Mouse (Mus musculus) cerebellum, adult 2 months (tissue): ENCODE measurements around the gene Syngap1. TPM values are rescaled to one million over a fixed set of nuclear protein-coding genes. Genes with fewer than 3 reads are reported as not detected.

Experiments
- DNase-seq, 2 experiments: peaks; one replicate each; pipeline ENCODE4 v3.0.0; 2021
- H3K27ac ChIP-seq: fragments of 200-500 bp; 2 replicates; pipeline ENCODE4 v1.5.1; 2012; ENCODE audit warnings: low read length, control low read depth, inconsistent platforms; ENCODE audit not compliant: insufficient read depth
- H3K27me3 ChIP-seq: fragments of 200-500 bp; 2 replicates; pipeline ENCODE4 v1.6.1; 2012; ENCODE audit warnings: inconsistent platforms, mild to moderate bottlenecking, low read length, moderate library complexity; ENCODE audit not compliant: control insufficient read depth, insufficient read depth
- H3K4me1 ChIP-seq: fragments of 200-500 bp; 2 replicates; pipeline ENCODE4 v1.6.1; 2011; ENCODE audit warnings: low read length; ENCODE audit not compliant: control insufficient read depth, insufficient read depth
- H3K4me3 ChIP-seq: fragments of 200-500 bp; replicated peaks from 2 replicates; pipeline ENCODE3; 2011; ENCODE audit warnings: mild to moderate bottlenecking, low read depth, low read length, control low read depth; ENCODE audit not compliant: insufficient read depth
- CTCF ChIP-seq: fragments of 200-500 bp; IDR thresholded peaks from 2 replicates; pipeline ENCODE4 v1.5.1; 2011; ENCODE audit warnings: low read depth, mild to moderate bottlenecking, control low read depth, low read length, moderate library complexity, borderline replicate concordance; ENCODE audit not compliant: insufficient read depth
- POLR2A ChIP-seq: fragments of 200-500 bp; IDR thresholded peaks from 2 replicates; pipeline ENCODE4 v1.6.1; 2011; ENCODE audit warnings: low read length, control low read depth, borderline replicate concordance; ENCODE audit not compliant: insufficient read depth
- WGBS: fragments of 180-500 bp; shearing (Covaris S2); methylation state at CpG from one replicate; pipeline ENCODE4 v1.1.7; 2018; 5-methylcytosine and 5-hydroxymethylcytosine counted together
- polyA plus RNA-seq: library from polyadenylated mRNA; depleted of rRNA; stranded (reverse); fragments of >200 nt; gene quantifications from 2 replicates; pipeline ENCODE4 v1.2.3, GENCODE M21; 2012

Syngap1 gene
- polyA plus RNA-seq, 1 experiment: 55.9 TPM

- Histone ChIP-seq H3K27ac (peak overlapping the region; percentile 51), H3K4me3 (peak overlapping the region; percentile 65), H3K27me3 (no peaks in the 10 kb centered on the region), H3K4me1 (peaks cover 25% of the 10 kb centered on the region)
- TF ChIP-seq POLR2A (peak; percentile 56; the same call in 1 of the 2 replicates), CTCF (peak; percentile 41; the same call in 1 of the 2 replicates)
- DNase-seq: peak; percentile 86 to 88
- 2% methylated on average over 26 of the region's 37 CpGs for WGBS
These were observed 5.5 kb downstream of the Syngap1 start for GRCm38 (mm10) chr17:26946567-26946966.

DNA sequence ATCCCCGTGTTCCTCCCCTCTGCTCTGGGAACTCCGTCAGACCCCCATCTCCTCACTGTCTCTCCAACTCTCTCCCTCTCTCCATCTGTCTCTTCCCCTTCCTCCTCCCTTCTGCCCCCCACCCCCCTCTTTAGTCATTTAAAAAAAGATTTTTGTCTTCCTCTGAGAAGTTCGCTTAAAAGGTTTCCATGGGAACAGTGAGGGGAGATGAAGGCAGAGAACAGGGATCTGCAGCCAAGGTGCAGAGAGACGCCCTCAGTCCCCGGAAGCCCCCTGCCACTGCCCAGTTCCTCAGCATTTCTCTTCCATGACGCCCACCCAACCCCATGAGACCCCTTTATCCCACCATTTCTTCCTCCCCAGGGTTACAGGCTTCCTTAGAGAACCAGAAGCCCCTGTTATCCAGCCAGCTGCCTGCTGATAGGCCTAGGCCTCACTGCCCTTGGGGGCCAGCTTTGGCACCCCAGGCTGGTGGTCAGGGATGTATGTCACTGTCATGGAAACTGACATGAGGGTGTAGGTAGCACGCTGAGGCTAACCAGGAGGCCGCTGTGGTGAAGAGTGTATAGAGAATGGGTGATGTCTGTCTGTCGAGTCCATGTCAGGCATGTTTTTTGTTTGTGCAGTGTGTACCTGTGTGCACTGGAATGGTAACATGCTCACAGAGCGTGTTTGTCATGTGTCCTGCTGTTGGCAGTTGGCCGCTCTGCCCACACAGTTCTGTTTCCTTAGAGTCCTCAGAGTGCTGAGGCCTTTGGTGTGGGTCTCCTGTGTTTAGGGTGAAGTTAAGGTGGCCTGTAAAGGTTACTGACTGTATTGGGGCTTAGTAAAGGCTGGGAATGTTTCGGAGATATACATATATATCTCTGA, 6.4 kb downstream of the Syngap1 start:
- TF ChIP-seq POLR2A (no peak), CTCF (no peak)
- no peak for DNase-seq
- H3K27me3 ChIP-seq: no peaks in the 10 kb centered on the region
- H3K4me3 ChIP-seq: no peak overlapping the region
- H3K4me1 ChIP-seq: peaks cover 25% of the 10 kb centered on the region
- no peak overlapping the region for H3K27ac ChIP-seq
- 39% methylated on average over 12 of the region's 12 CpGs for WGBS

- TF ChIP-seq POLR2A (no peak), CTCF (no peak)
- peaks cover 30% of the 10 kb centered on the region for H3K4me1 ChIP-seq
- no peaks in the 10 kb centered on the region for H3K27me3 ChIP-seq
- WGBS: under 1% methylated on average over 70 of the region's 87 CpGs
- peak; percentile 63 to 68 for DNase-seq
- no peak overlapping the region for H3K27ac ChIP-seq
- H3K4me3 ChIP-seq: peak overlapping the region; percentile 70
These were observed 7.4 kb downstream of the Syngap1 start for GRCm38 (mm10) chr17:26948316-26949050.

DNA sequence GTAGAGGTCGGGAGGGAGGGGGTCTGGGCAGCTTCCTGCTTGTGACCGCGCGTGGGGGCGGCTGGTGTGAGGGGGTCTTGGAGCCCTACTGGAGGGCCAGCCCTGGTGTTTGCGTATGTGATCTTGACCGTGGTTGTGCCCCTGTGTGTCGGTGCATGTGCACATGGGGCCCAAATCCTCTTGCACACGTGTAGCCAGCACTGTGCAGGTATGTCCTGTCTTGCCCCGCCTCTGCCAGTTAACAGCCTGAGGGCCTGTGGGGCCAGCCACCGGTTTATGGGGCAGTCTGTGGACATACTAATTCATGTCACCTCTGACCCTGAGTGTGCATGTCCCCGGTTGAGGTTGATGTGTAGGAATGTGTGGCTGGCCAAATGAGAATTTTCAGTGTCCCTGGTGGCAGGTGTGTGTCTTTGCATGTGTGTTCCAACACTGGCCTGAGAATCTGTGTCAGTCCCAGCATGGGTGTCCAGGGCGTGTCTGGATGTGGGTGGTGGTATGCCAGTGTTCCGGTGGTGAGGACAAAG, 8.1 kb downstream of the Syngap1 start:
- 3% methylated on average over 13 of the region's 14 CpGs for WGBS
- H3K27ac ChIP-seq: no peak overlapping the region
- TF ChIP-seq CTCF: peak; percentile 48
- TF ChIP-seq POLR2A: no peak
- peak in 1 of 2 experiments; percentile 49 for DNase-seq
- H3K27me3 ChIP-seq: no peaks in the 10 kb centered on the region
- H3K4me3 ChIP-seq: peak overlapping the region; percentile 53
- H3K4me1 ChIP-seq: peaks cover 32% of the 10 kb centered on the region

- WGBS: 49% methylated on average over 5 of the region's 5 CpGs
- DNase-seq: peak in 1 of 2 experiments; percentile 21
- no peak for TF ChIP-seq CTCF
- no peak for TF ChIP-seq POLR2A
- Histone ChIP-seq H3K27ac (no peak overlapping the region), H3K4me1 (peaks cover 32% of the 10 kb centered on the region), H3K4me3 (no peak overlapping the region), H3K27me3 (no peaks in the 10 kb centered on the region)
These were observed 8.8 kb downstream of the Syngap1 start for GRCm38 (mm10) chr17:26949866-26950265.

GRCm38 (mm10) chr17:26950560-26951288, 9.7 kb downstream of the Syngap1 start:
- H3K27ac ChIP-seq: no peak overlapping the region

DNA sequence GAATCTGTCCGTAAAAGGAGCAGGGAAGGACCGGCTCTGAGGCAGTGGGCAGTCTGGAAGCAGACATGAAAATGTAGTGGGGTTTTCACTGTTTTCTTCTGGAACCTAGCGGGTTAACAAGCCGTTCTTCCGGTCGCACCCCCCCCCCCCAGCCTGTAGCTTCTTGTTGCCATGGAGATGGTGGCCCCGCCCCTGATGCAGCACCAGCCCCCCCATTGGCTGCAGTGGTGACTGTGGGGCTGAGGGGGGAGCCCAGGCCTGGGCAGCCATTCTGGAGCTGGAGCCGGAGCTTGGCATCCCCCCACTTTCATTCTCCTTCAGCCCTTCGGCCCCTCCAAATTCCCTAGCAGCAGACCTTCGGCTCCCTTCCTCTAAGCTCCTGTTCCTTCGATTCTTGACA, 10.4 kb downstream of the Syngap1 start:
- TF ChIP-seq CTCF: no peak
- TF ChIP-seq POLR2A: no peak
- peaks cover 27% of the 10 kb centered on the region for H3K4me1 ChIP-seq
- WGBS: 20% methylated on average over 11 of the region's 11 CpGs

More at GRCm38 (mm10) chr17:26950560-26951288, 9.7 kb downstream of the Syngap1 start:
- TF ChIP-seq CTCF (no peak), POLR2A (no peak)
- H3K4me3 ChIP-seq: no peak overlapping the region
- no peaks in the 10 kb centered on the region for H3K27me3 ChIP-seq
- 51% methylated on average over 7 of the region's 7 CpGs for WGBS
- DNase-seq: no peak
- H3K4me1 ChIP-seq: peaks cover 31% of the 10 kb centered on the region

More for the DNA sequence above, 10.4 kb downstream of the Syngap1 start:
- Histone ChIP-seq H3K27me3 (no peaks in the 10 kb centered on the region), H3K4me3 (no peak overlapping the region), H3K27ac (no peak overlapping the region)
- DNase-seq: no peak
